ENCODE assay signal across 4 mouse cellular contexts in genomic region chr17:6605347-6605746, GRCm38 (mm10). TPM values are rescaled to one million over a fixed set of nuclear protein-coding genes. Genes with fewer than 3 reads are reported as not detected.
"Had no signal": no experiment of that assay in that cellular context is flagged by ENCODE, and none has a peak within 500 bp of the region (broad histone marks: within the 10 kb centered on the region; RNA-seq: fewer than 3 reads in every experiment).

No protein-coding gene starts in this region.

RNA-seq across cellular contexts. Expression of gene Sytl3, which starts 53.5 kb away (rescaled TPM):
- polyA plus RNA-seq: heart, embryonic 12.5 days; limb, embryonic 10.5 days; limb, embryonic 12.5 days; liver, embryonic 11.5 days had no signal
